8 mouse cellular contexts compared by ENCODE assay signal in the genomic region with DNA sequence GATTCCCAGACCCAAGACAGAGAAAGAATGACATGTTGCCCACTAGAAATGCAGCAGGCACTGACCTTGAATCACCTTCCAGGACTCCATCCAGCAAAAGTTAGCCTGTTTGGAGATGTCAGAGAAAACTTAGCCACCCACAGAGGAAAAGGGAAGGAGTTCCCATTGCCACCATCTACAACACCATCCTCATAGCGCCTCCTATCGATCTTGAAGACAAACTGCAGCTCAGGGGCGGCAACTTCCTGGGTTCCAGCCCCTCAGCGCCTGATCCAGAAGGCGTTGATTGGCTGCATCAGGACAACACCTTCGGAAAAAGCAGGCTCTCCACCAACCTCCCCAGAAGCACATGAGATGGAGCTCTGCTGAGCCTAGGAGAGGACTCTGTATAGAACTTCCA. TPM values are rescaled to one million over a fixed set of nuclear protein-coding genes. Genes with fewer than 3 reads are reported as not detected.
A peak's percentile ranks its signal among the peaks of the same experiment; 100 is the strongest.
DNase-seq lines count a peak whose midpoint lies in the region; ATAC-seq and TF ChIP-seq lines count a peak whose summit lies in the region.

No protein-coding gene starts in this region.

- TF ChIP-seq CTCF in kidney, postnatal 0 days (IDR thresholded peaks at IDR 0.05; ENCODE audit: low read depth): peak; percentile 62

- peak overlapping the region; percentile 86 for H3K4me2 ChIP-seq in kidney, postnatal 0 days (ENCODE audit: low read length)

- H3K36me3 ChIP-seq in kidney, postnatal 0 days (ENCODE audit: insufficient read depth, low read length): no peaks in the 10 kb centered on the region

- H3K27ac ChIP-seq in kidney, postnatal 0 days: no peak overlapping the region

- H3K4me3 ChIP-seq in kidney, postnatal 0 days (replicated peaks; ENCODE audit: low read depth, low read length): no peak overlapping the region

- H3K4me1 ChIP-seq in kidney, postnatal 0 days (replicated peaks; ENCODE audit: insufficient read depth, low read length): peaks cover 13% of the 10 kb centered on the region

- 34% methylated on average over 6 of the region's 6 CpGs for WGBS in kidney, postnatal 0 days

- 0 out of 2 replicates have a peak, but pooled peaks have one; percentile 17 for ATAC-seq in granulocyte monocyte progenitor cell, adult 5-6 weeks (replicated peaks; ENCODE audit: poor library complexity, severe bottlenecking)
- ATAC-seq in kidney, postnatal 0 days (replicated peaks; ENCODE audit: low FRiP score, low read depth): no peak

- peak; percentile 81 for DNase-seq in kidney, adult 9 months
- no peak for DNase-seq in kidney, adult 11 months
- DNase-seq in cerebellum, adult 9-11 months: peak; percentile 31
- DNase-seq in kidney, postnatal 0 days (ENCODE audit: low spot score): peak; percentile 58
- DNase-seq in neural tube, embryonic 10.5 days (ENCODE audit: extremely low spot score, low spot score): peak; percentile 42
- DNase-seq in urinary bladder, adult 2 months (ENCODE audit: low spot score): no peak
- DNase-seq in thymus, postnatal 36 days: no peak

- H3K27me3 ChIP-seq in kidney, postnatal 0 days (ENCODE audit: insufficient read depth, low read length): peaks cover 9% of the 10 kb centered on the region; the same call in 1 of the 2 replicates

- H3K9ac ChIP-seq in kidney, postnatal 0 days (ENCODE audit: low read depth, low read length): no peak overlapping the region

- no peaks in the 10 kb centered on the region for H3K9me3 ChIP-seq in kidney, postnatal 0 days (replicated peaks; ENCODE audit: low read length)

RNA-seq across cellular contexts. Expression of gene Adamts15, which starts 1.5 kb away (rescaled TPM):
- total RNA-seq in granulocyte monocyte progenitor cell, adult 5-6 weeks (2014; fragmentation: Nextera tagmentation): not detected in 2 replicates
- not detected in 2 replicates for total RNA-seq in granulocyte monocyte progenitor cell, adult 5-6 weeks (2017)
- polyA plus RNA-seq in kidney, postnatal 0 days (2015; fragmentation: Nextera tagmentation; extraction: Ambion mirVana): 4.9 and 5.8 TPM in 2 replicates
- polyA plus RNA-seq in urinary bladder, adult 2 months (2012; rRNA removed): 3.5 and 4.5 TPM in 2 replicates

RNA-seq across cellular contexts. Expression of gene Adamts8, which starts 21.6 kb away (rescaled TPM):
- not detected in 2 replicates for total RNA-seq in granulocyte monocyte progenitor cell, adult 5-6 weeks (2014; fragmentation: Nextera tagmentation)
- total RNA-seq in granulocyte monocyte progenitor cell, adult 5-6 weeks (2017): not detected in 2 replicates
- 0.66 and 0.80 TPM in 2 replicates for polyA plus RNA-seq in kidney, postnatal 0 days (2015; fragmentation: Nextera tagmentation; extraction: Ambion mirVana)
- 2.4 and 3.3 TPM in 2 replicates for polyA plus RNA-seq in urinary bladder, adult 2 months (2012; rRNA removed)

Comparison
In these comparisons a context has a peak if more than half of its experiments do, and no peak if none do; other contexts are left out.
1. DNase-seq: peak in kidney, adult 9 months (single experiment), cerebellum, adult 9-11 months (single experiment), kidney, postnatal 0 days (single experiment) and neural tube, embryonic 10.5 days (single experiment); none in kidney, adult 11 months (single experiment), urinary bladder, adult 2 months (single experiment) and thymus, postnatal 36 days (0 of 2).